7 mouse cellular contexts compared by ENCODE assay signal in genomic region chr12:99641278-99641677, GRCm38 (mm10).
DNase-seq lines count a peak whose midpoint lies in the region; ATAC-seq lines count a peak whose summit lies in the region.

No protein-coding gene starts in this region.

- H3K27me3 ChIP-seq in neural tube, embryonic 11.5 days (ENCODE audit: control insufficient read depth, insufficient read depth, low read length): no peaks in the 10 kb centered on the region
- H3K27me3 ChIP-seq in forebrain, embryonic 11.5 days (ENCODE audit: control insufficient read depth, insufficient read depth, low read length): peaks cover 2% of the 10 kb centered on the region
- no peaks in the 10 kb centered on the region for H3K27me3 ChIP-seq in intestine, embryonic 15.5 days (replicated peaks)
- no peaks in the 10 kb centered on the region for H3K27me3 ChIP-seq in midbrain, embryonic 11.5 days (ENCODE audit: control insufficient read depth, insufficient read depth, low read length)

- 0 out of 2 replicates have a peak overlapping the region, but pooled peaks have one; percentile 68 for H3K27ac ChIP-seq in neural tube, embryonic 11.5 days (ENCODE audit: low read depth, low read length)
- no peak overlapping the region for H3K27ac ChIP-seq in forebrain, embryonic 11.5 days (ENCODE audit: low read depth, low read length)
- H3K27ac ChIP-seq in intestine, embryonic 15.5 days: no peak overlapping the region
- no peak overlapping the region for H3K27ac ChIP-seq in midbrain, embryonic 11.5 days (ENCODE audit: low read depth, low read length)

- peak overlapping the region; percentile 43 for H3K9ac ChIP-seq in neural tube, embryonic 11.5 days (ENCODE audit: low read length)
- peak overlapping the region; percentile 20; the same call in 1 of the 2 replicates for H3K9ac ChIP-seq in forebrain, embryonic 11.5 days (ENCODE audit: low read length)
- H3K9ac ChIP-seq in intestine, embryonic 15.5 days: no peak overlapping the region
- peak overlapping the region; percentile 57 for H3K9ac ChIP-seq in midbrain, embryonic 11.5 days (ENCODE audit: low read length)

- H3K4me1 ChIP-seq in neural tube, embryonic 11.5 days (ENCODE audit: control insufficient read depth, insufficient read depth, low read length): peaks cover 18% of the 10 kb centered on the region
- H3K4me1 ChIP-seq in forebrain, embryonic 11.5 days (replicated peaks; ENCODE audit: control insufficient read depth, insufficient read depth, low read length): peaks cover 17% of the 10 kb centered on the region; the same call in 1 of the 2 replicates
- H3K4me1 ChIP-seq in intestine, embryonic 15.5 days (replicated peaks): no peaks in the 10 kb centered on the region
- H3K4me1 ChIP-seq in midbrain, embryonic 11.5 days (ENCODE audit: control insufficient read depth, insufficient read depth, low read length): peaks cover 20% of the 10 kb centered on the region

- ATAC-seq in neural tube, embryonic 11.5 days (ENCODE audit: insufficient read depth, low FRiP score, low TSS enrichment): no peak
- 0 out of 2 replicates have a peak, but pooled peaks have one; percentile 30 for ATAC-seq in forebrain, embryonic 11.5 days (replicated peaks; ENCODE audit: low FRiP score)
- ATAC-seq in intestine, embryonic 15.5 days: no peak
- no peak for ATAC-seq in midbrain, embryonic 11.5 days (ENCODE audit: low FRiP score)

- H3K36me3 ChIP-seq in neural tube, embryonic 11.5 days (ENCODE audit: control insufficient read depth, insufficient read depth, low read length): no peaks in the 10 kb centered on the region
- H3K36me3 ChIP-seq in forebrain, embryonic 11.5 days (ENCODE audit: control insufficient read depth, insufficient read depth, low read length): no peaks in the 10 kb centered on the region
- H3K36me3 ChIP-seq in intestine, embryonic 15.5 days: no peaks in the 10 kb centered on the region
- H3K36me3 ChIP-seq in midbrain, embryonic 11.5 days (ENCODE audit: control insufficient read depth, insufficient read depth, low read length): no peaks in the 10 kb centered on the region

- peaks cover 12% of the 10 kb centered on the region; the same call in 1 of the 2 replicates for H3K9me3 ChIP-seq in neural tube, embryonic 11.5 days (ENCODE audit: control insufficient read depth, low read length)
- peaks cover 13% of the 10 kb centered on the region for H3K9me3 ChIP-seq in forebrain, embryonic 11.5 days (ENCODE audit: control insufficient read depth, low read length)
- H3K9me3 ChIP-seq in intestine, embryonic 15.5 days: no peaks in the 10 kb centered on the region
- peaks cover 14% of the 10 kb centered on the region for H3K9me3 ChIP-seq in midbrain, embryonic 11.5 days (ENCODE audit: control insufficient read depth, low read length)

- DNase-seq in neural tube, embryonic 11.5 days (ENCODE audit: low spot score): no peak
- no peak for DNase-seq in neural tube, embryonic 10.5 days (ENCODE audit: extremely low spot score, low spot score)
- peak; percentile 45 for DNase-seq in forebrain, embryonic 11.5 days (ENCODE audit: low spot score)
- DNase-seq in midbrain, embryonic 11.5 days (ENCODE audit: low spot score, missing footprints): no peak
- DNase-seq in spleen, postnatal 36 days (ENCODE audit: low spot score in 2 of 2): peak; percentile 77
- no peak for DNase-seq in adrenal gland, postnatal 4 days (ENCODE audit: low spot score in 2 of 2)

- 48% methylated on average over 7 of the region's 9 CpGs for WGBS in neural tube, embryonic 11.5 days
- 29% methylated on average over 7 of the region's 9 CpGs for WGBS in forebrain, embryonic 11.5 days
- 60% methylated on average over 7 of the region's 9 CpGs for WGBS in intestine, embryonic 15.5 days
- WGBS in midbrain, embryonic 11.5 days: 34% methylated on average over 7 of the region's 9 CpGs

- peak overlapping the region; percentile 6; the same call in 1 of the 2 replicates for H3K4me3 ChIP-seq in neural tube, embryonic 11.5 days (ENCODE audit: low read depth, low read length)
- peak overlapping the region; percentile 13; the same call in 1 of the 2 replicates for H3K4me3 ChIP-seq in forebrain, embryonic 11.5 days (ENCODE audit: low read depth, low read length)
- H3K4me3 ChIP-seq in intestine, embryonic 15.5 days (replicated peaks): no peak overlapping the region
- peak overlapping the region; percentile 14; the same call in 1 of the 2 replicates for H3K4me3 ChIP-seq in midbrain, embryonic 11.5 days (ENCODE audit: low read depth, low read length)

- H3K4me2 ChIP-seq in neural tube, embryonic 11.5 days (ENCODE audit: low read depth): peak overlapping the region; percentile 50
- peak overlapping the region; percentile 53 for H3K4me2 ChIP-seq in forebrain, embryonic 11.5 days (ENCODE audit: low read depth, low read length, severe bottlenecking)
- H3K4me2 ChIP-seq in intestine, embryonic 15.5 days (replicated peaks): peak overlapping the region; percentile 28
- peak overlapping the region; percentile 46 for H3K4me2 ChIP-seq in midbrain, embryonic 11.5 days

Comparison
In these comparisons a context has a peak if more than half of its experiments do, and no peak if none do; other contexts are left out.
1. DNase-seq: peak in forebrain, embryonic 11.5 days (single experiment) and spleen, postnatal 36 days (2 of 2); none in neural tube, embryonic 11.5 days (single experiment), neural tube, embryonic 10.5 days (single experiment), midbrain, embryonic 11.5 days (single experiment) and adrenal gland, postnatal 4 days (0 of 2).
2. Peak in every context shown above with its lines, with median percentiles within 50 percentile points of each other: H3K4me2 ChIP-seq.